Mouse (Mus musculus) heart, adult 2 months (tissue): Measurements from ENCODE around the gene Slc25a34.

Source experiments
- CTCF ChIP-seq: fragments of 200-600 bp; IDR thresholded peaks from 2 replicates; pipeline ENCODE4 v1.8.1; 2022; ENCODE audit warnings: antibody characterized with exemption, mild to moderate bottlenecking, moderate library complexity
- POLR2A ChIP-seq: fragments of 200-500 bp; IDR thresholded peaks from 2 replicates; pipeline ENCODE4 v1.6.1; 2011; ENCODE audit warnings: mild to moderate bottlenecking, low read depth, low read length, control low read depth; ENCODE audit not compliant: insufficient read depth

- no peak for TF ChIP-seq POLR2A
- no peak for TF ChIP-seq CTCF
These were observed 2.3 kb downstream of the Slc25a34 start for GRCm38 (mm10) chr4:141621297-141621696.
